Mouse (Mus musculus): Measurements from ENCODE around the gene Ppip5k2.

Ppip5k2 gene

GRCm38 (mm10) chr1:97660687-97661405, 109.4 kb downstream of the Ppip5k2 start:
- peak; percentile 70 for DNase-seq (ENCODE audit: low read depth, low spot score)
- no peaks in the 10 kb centered on the region; the same call in 1 of the 2 replicates for H3K36me3 ChIP-seq (ENCODE audit: control insufficient read depth, insufficient read depth, low read length, poor library complexity, severe bottlenecking)
- H3K27me3 ChIP-seq (ENCODE audit: control insufficient read depth, insufficient read depth, low read length, poor library complexity, severe bottlenecking), result no peaks in the 10 kb centered on the region

- no peaks in the 10 kb centered on the region for H3K27me3 ChIP-seq (ENCODE audit: control insufficient read depth, insufficient read depth, low read length, poor library complexity, severe bottlenecking)
- DNase-seq (ENCODE audit: low read depth, low spot score), result peak; percentile 90
- H3K36me3 ChIP-seq (ENCODE audit: control insufficient read depth, insufficient read depth, low read length, poor library complexity, severe bottlenecking), result no peaks in the 10 kb centered on the region; the same call in 1 of the 2 replicates
Observed at GRCm38 (mm10) chr1:97659405-97659804, 110.8 kb downstream of the Ppip5k2 start.

- Histone ChIP-seq H3K36me3 (ENCODE audit: control insufficient read depth, insufficient read depth, low read length, poor library complexity, severe bottlenecking) (no peaks in the 10 kb centered on the region; the same call in 1 of the 2 replicates), H3K27me3 (ENCODE audit: control insufficient read depth, insufficient read depth, low read length, poor library complexity, severe bottlenecking) (no peaks in the 10 kb centered on the region)
- DNase-seq (ENCODE audit: low read depth, low spot score), result no peak
Observed at GRCm38 (mm10) chr1:97657786-97658185, 112.4 kb downstream of the Ppip5k2 start.

- no peaks in the 10 kb centered on the region; the same call in 1 of the 2 replicates for H3K36me3 ChIP-seq (ENCODE audit: control insufficient read depth, insufficient read depth, low read length, poor library complexity, severe bottlenecking)
- no peaks in the 10 kb centered on the region for H3K27me3 ChIP-seq (ENCODE audit: control insufficient read depth, insufficient read depth, low read length, poor library complexity, severe bottlenecking)
- peak; percentile 27 for DNase-seq (ENCODE audit: low read depth, low spot score)
Observed at GRCm38 (mm10) chr1:97657201-97657600, 113.0 kb downstream of the Ppip5k2 start.

Measured in splenic B cell, adult 2 months (primary cell).